Mouse (Mus musculus) brain, embryonic 14.5 days (tissue): Measurements from ENCODE around the gene Cog5.

ENCODE experiments used
- CTCF ChIP-seq: fragments of 200-500 bp; IDR thresholded peaks from 2 replicates; pipeline ENCODE4 v1.5.1; 2012; ENCODE audit warnings: inconsistent platforms, mild to moderate bottlenecking, moderate library complexity, borderline replicate concordance; ENCODE audit not compliant: insufficient read depth, insufficient read length; ENCODE audit errors: extremely low read depth
- POLR2A ChIP-seq: fragments of 200-500 bp; IDR thresholded peaks from 2 replicates; pipeline ENCODE4 v1.6.1; 2012; ENCODE audit warnings: mild to moderate bottlenecking, inconsistent platforms, borderline replicate concordance; ENCODE audit not compliant: poor library complexity, insufficient read depth, insufficient read length, severe bottlenecking; ENCODE audit errors: extremely low read depth

- TF ChIP-seq CTCF (no peak), POLR2A (no peak)
Measured at GRCm38 (mm10) chr12:31608138-31608537, 46.5 kb upstream of the Cog5 start.
